Mouse (Mus musculus) ES-E14 (cell line): ENCODE data around the gene Pld5.

Source experiments
- CHD2 ChIP-seq: IDR thresholded peaks from 2 replicates; pipeline ENCODE4 v1.6.1; 2014; ENCODE audit warnings: mild to moderate bottlenecking, low read depth, low read length, inconsistent platforms
- HCFC1 ChIP-seq: IDR thresholded peaks from 2 replicates; pipeline ENCODE4 v1.6.1; 2012; ENCODE audit warnings: low read length, inconsistent platforms, borderline replicate concordance; ENCODE audit not compliant: insufficient read depth
- ZC3H11A ChIP-seq: IDR thresholded peaks from 2 replicates; pipeline ENCODE4 v1.6.1; 2012; ENCODE audit warnings: low read depth, mild to moderate bottlenecking, inconsistent platforms, low read length, borderline replicate concordance
- ZNF384 ChIP-seq: IDR thresholded peaks from 2 replicates; pipeline ENCODE4 v1.6.1; 2012; ENCODE audit warnings: low read depth, low read length, inconsistent platforms

GRCm38 (mm10) chr1:176274667-176275610 lies at the start of gene Pld5:
- TF ChIP-seq HCFC1 (no peak), ZC3H11A (no peak), CHD2 (no peak), ZNF384 (no peak)
